ENCODE assay signal across 8 mouse cellular contexts in genomic region chr2:166399140-166399830, GRCm38 (mm10).
DNase-seq lines count a peak whose midpoint lies in the region; ATAC-seq lines count a peak whose summit lies in the region.

No protein-coding gene starts in this region.

- H3K9me3 ChIP-seq in heart, embryonic 13.5 days: no peaks in the 10 kb centered on the region
- H3K9me3 ChIP-seq in limb, embryonic 10.5 days (replicated peaks): no peaks in the 10 kb centered on the region

- 7% methylated on average over 6 of the region's 6 CpGs for WGBS in heart, embryonic 13.5 days
- WGBS in limb, embryonic 10.5 days: 13% methylated on average over 6 of the region's 6 CpGs

- H3K4me2 ChIP-seq in heart, embryonic 13.5 days: no peak overlapping the region

- H3K27ac ChIP-seq in heart, embryonic 13.5 days (replicated peaks): peak overlapping the region; percentile 97
- H3K27ac ChIP-seq in limb, embryonic 10.5 days: peak overlapping the region; percentile 85

- no peak overlapping the region for H3K4me3 ChIP-seq in heart, embryonic 13.5 days
- no peak overlapping the region for H3K4me3 ChIP-seq in limb, embryonic 10.5 days

- H3K27me3 ChIP-seq in heart, embryonic 13.5 days (replicated peaks): no peaks in the 10 kb centered on the region; the same call in 1 of the 2 replicates
- H3K27me3 ChIP-seq in limb, embryonic 10.5 days (ENCODE audit: low read depth, poor library complexity, severe bottlenecking): no peaks in the 10 kb centered on the region; the same call in 1 of the 2 replicates

- H3K4me1 ChIP-seq in heart, embryonic 13.5 days: peaks cover 74% of the 10 kb centered on the region
- peaks cover 62% of the 10 kb centered on the region for H3K4me1 ChIP-seq in limb, embryonic 10.5 days

- H3K9ac ChIP-seq in heart, embryonic 13.5 days: peak overlapping the region; percentile 72; the same call in 1 of the 2 replicates

- ATAC-seq in heart, embryonic 13.5 days (ENCODE audit: extremely low read depth, insufficient number of reproducible peaks, low FRiP score, low TSS enrichment): peak; percentile 52; the same call in 1 of the 2 replicates
- ATAC-seq in megakaryocyte-erythroid progenitor cell, adult 5-6 weeks (replicated peaks; ENCODE audit: low FRiP score, low TSS enrichment, poor library complexity, severe bottlenecking): no peak

- no peaks in the 10 kb centered on the region for H3K36me3 ChIP-seq in heart, embryonic 13.5 days
- no peaks in the 10 kb centered on the region for H3K36me3 ChIP-seq in limb, embryonic 10.5 days

- DNase-seq in gastrocnemius, adult 18-20 months (ENCODE audit: low spot score): peak; percentile 47
- no peak for DNase-seq in gastrocnemius, postnatal 4 days (ENCODE audit: low spot score in 2 of 2)
- DNase-seq in adrenal gland, adult 18-20 months (ENCODE audit: low spot score in 2 of 2): peak; percentile 36 to 54
- DNase-seq in limb, embryonic 10.5 days (ENCODE audit: low spot score): no peak
- no peak for DNase-seq in right cerebral cortex, adult 2 months (ENCODE audit: low spot score in 2 of 2)
- DNase-seq in gastrocnemius, postnatal 14 days: no peak

- intact Hi-C loops in gastrocnemius, postnatal 14 days (cut with DNase I; ENCODE audit: low total_unique reads): no loop called here

Comparison
In these comparisons a context has a peak if more than half of its experiments do, and no peak if none do; other contexts are left out.
1. DNase-seq: peak in gastrocnemius, adult 18-20 months (single experiment) and adrenal gland, adult 18-20 months (2 of 2); none in gastrocnemius, postnatal 4 days (0 of 2), limb, embryonic 10.5 days (single experiment), right cerebral cortex, adult 2 months (0 of 2) and gastrocnemius, postnatal 14 days (single experiment).